ENCODE assay signal across 9 mouse cellular contexts in the genomic region with DNA sequence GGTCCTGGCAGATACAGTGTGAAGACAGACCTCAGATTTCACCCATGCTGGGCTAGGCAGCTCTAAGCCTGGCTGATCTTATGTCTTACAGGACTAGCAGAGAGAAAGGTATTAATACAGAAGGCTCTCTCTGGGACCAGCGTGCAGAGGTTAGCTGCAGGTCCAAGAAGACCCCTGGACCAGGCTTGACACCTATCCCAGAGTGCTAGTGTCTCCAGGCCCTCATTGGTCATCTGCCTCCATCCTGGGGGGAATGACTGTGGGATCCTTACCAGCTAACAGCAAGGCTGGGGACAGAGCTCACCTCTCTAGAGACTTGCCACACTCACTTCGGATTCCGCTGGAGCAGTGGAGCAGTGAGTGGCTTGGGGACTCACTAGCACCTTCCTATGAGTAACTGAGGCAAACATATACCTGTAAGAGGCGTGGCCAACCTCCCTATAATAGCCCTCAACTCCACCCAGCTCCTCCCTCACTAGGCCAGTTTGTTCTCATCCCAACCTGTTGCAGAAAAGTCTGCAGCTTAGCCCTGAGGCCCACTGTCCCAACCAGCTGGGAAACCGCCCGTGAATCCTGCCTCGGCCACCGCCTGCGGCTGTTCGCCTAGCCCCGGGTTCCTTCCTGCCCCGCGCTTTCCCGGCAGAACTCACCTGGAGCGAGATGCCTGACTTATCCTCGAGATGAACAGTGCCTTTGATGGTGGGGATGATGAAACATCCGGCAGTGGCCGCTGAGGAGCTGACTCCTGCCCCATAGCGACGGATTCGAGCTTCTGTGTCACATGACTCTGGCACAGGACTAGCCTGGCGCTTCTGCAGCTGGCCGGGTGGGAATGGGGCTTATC. TPM values are rescaled to one million over a fixed set of nuclear protein-coding genes. Genes with fewer than 3 reads are reported as not detected.
DNase-seq lines count a peak whose midpoint lies in the region; ATAC-seq and TF ChIP-seq lines count a peak whose summit lies in the region.
"Had no signal": no experiment of that assay in that cellular context is flagged by ENCODE, and none has a peak within 500 bp of the region (broad histone marks: within the 10 kb centered on the region; RNA-seq: fewer than 3 reads in every experiment).

A gene (minus strand): TSS at position 725 of the 844 bp plus-strand sequence.

- no peaks in the 10 kb centered on the region for H3K27me3 ChIP-seq in kidney, embryonic 16.5 days (ENCODE audit: insufficient read depth, low read length)
- H3K27me3 ChIP-seq in megakaryocyte, embryonic 14.5 days (replicated peaks): peaks cover 27% of the 10 kb centered on the region
- no peaks in the 10 kb centered on the region; the same call in 1 of the 2 replicates for H3K27me3 ChIP-seq in thymus, adult 2 months (ENCODE audit: control insufficient read depth, insufficient read depth, low read length)

- H3K36me3 ChIP-seq in kidney, embryonic 16.5 days (ENCODE audit: insufficient read depth, low read length): no peaks in the 10 kb centered on the region
- H3K36me3 ChIP-seq in megakaryocyte, embryonic 14.5 days (replicated peaks; ENCODE audit: low read length): no peaks in the 10 kb centered on the region
- no peaks in the 10 kb centered on the region for H3K36me3 ChIP-seq in thymus, adult 2 months (ENCODE audit: control insufficient read depth, insufficient read depth, low read length)

- peak within 1 kb of the TSS; percentile 59 for H3K4me2 ChIP-seq in kidney, embryonic 16.5 days (replicated peaks; ENCODE audit: low read depth, low read length)

- H3K4me3 ChIP-seq in kidney, embryonic 16.5 days (ENCODE audit: low read length): peak within 1 kb of the TSS; percentile 35
- peak within 1 kb of the TSS; percentile 64 for H3K4me3 ChIP-seq in megakaryocyte, embryonic 14.5 days (replicated peaks)
- no peak within 1 kb of the TSS for H3K4me3 ChIP-seq in thymus, adult 2 months (ENCODE audit: control insufficient read depth, insufficient read depth, low read length)

- DNase-seq in adrenal gland, postnatal 10 days: peak; percentile 40
- DNase-seq in adrenal gland, adult 18-20 months (ENCODE audit: low spot score in 2 of 2): no peak
- DNase-seq in adrenal gland, postnatal 25 days: peak; percentile 18
- DNase-seq in heart, adult 18-20 months: peak; percentile 26 to 29
- DNase-seq in adipocyte (ENCODE audit: low spot score): no peak
- DNase-seq in thymus, adult 2 months: no peak

- TF ChIP-seq CTCF in thymus, adult 2 months (IDR thresholded peaks at IDR 0.05; ENCODE audit: borderline replicate concordance, control insufficient read depth, extremely low read depth, insufficient read depth, low read length, poor library complexity): no peak

- peak within 1 kb of the TSS; percentile 53 for H3K9ac ChIP-seq in kidney, embryonic 16.5 days (replicated peaks; ENCODE audit: low read length)

- TF ChIP-seq POLR2A in thymus, adult 2 months (IDR thresholded peaks at IDR 0.05; ENCODE audit: control insufficient read depth, extremely low read depth, insufficient read depth, low read length, poor library complexity): no peak

- H3K27ac ChIP-seq in kidney, embryonic 16.5 days (ENCODE audit: low read length): no peak within 1 kb of the TSS
- no peak within 1 kb of the TSS for H3K27ac ChIP-seq in thymus, adult 2 months (ENCODE audit: control insufficient read depth, insufficient read depth, low read length)

- no peaks in the 10 kb centered on the region for H3K9me3 ChIP-seq in kidney, embryonic 16.5 days (ENCODE audit: low read length)
- no peaks in the 10 kb centered on the region for H3K9me3 ChIP-seq in megakaryocyte, embryonic 14.5 days

- peaks cover 6% of the 10 kb centered on the region; the same call in 1 of the 2 replicates for H3K4me1 ChIP-seq in kidney, embryonic 16.5 days (ENCODE audit: insufficient read depth, low read length)
- peaks cover 10% of the 10 kb centered on the region for H3K4me1 ChIP-seq in megakaryocyte, embryonic 14.5 days
- no peaks in the 10 kb centered on the region for H3K4me1 ChIP-seq in thymus, adult 2 months (replicated peaks; ENCODE audit: control insufficient read depth, insufficient read depth, low read length)

- 10% methylated on average over 23 of the region's 23 CpGs for WGBS in kidney, embryonic 16.5 days
- WGBS in thymus, adult 2 months: 21% methylated on average over 23 of the region's 23 CpGs

- ATAC-seq in kidney, embryonic 16.5 days (ENCODE audit: low FRiP score, low TSS enrichment): peak; percentile 84

RNA-seq across cellular contexts. Expression of the gene that starts here (rescaled TPM):
- not detected for total RNA-seq in adrenal gland, postnatal 10 days (2021)
- not detected for total RNA-seq in adrenal gland, adult 18-20 months (2021)
- not detected in 2 replicates for total RNA-seq in adrenal gland, postnatal 25 days (2021)
- total RNA-seq in heart, adult 18-20 months (2021): not detected
- polyA plus RNA-seq in kidney, embryonic 16.5 days (2015; fragmentation: Nextera tagmentation; extraction: Ambion mirVana): 0.14 and 0.22 TPM in 2 replicates
- polyA plus RNA-seq in megakaryocyte, embryonic 14.5 days (2012; ENCODE audit: insufficient read depth, low replicate concordance): not detected in 2 replicates
- 0.13 and 0.32 TPM in 2 replicates for polyA plus RNA-seq in thymus, adult 2 months (2012; rRNA removed)
- total RNA-seq: neutrophil, adult 5-6 weeks had no signal

Comparison
In these comparisons a context has a peak if more than half of its experiments do, and no peak if none do; other contexts are left out.
1. Peak in DNase-seq in adrenal gland, postnatal 10 days; RNA of the gene not detected or under 1 TPM.
2. Peak in DNase-seq in adrenal gland, postnatal 25 days; RNA of the gene not detected or under 1 TPM.
3. Peak in DNase-seq in heart, adult 18-20 months; RNA of the gene not detected or under 1 TPM.
4. Peak in ATAC-seq, H3K4me3 ChIP-seq, H3K9ac ChIP-seq and H3K4me2 ChIP-seq in kidney, embryonic 16.5 days; RNA of the gene not detected or under 1 TPM.